Mouse (Mus musculus): ENCODE results near the gene Elavl3.

Gene Elavl3

DNA sequence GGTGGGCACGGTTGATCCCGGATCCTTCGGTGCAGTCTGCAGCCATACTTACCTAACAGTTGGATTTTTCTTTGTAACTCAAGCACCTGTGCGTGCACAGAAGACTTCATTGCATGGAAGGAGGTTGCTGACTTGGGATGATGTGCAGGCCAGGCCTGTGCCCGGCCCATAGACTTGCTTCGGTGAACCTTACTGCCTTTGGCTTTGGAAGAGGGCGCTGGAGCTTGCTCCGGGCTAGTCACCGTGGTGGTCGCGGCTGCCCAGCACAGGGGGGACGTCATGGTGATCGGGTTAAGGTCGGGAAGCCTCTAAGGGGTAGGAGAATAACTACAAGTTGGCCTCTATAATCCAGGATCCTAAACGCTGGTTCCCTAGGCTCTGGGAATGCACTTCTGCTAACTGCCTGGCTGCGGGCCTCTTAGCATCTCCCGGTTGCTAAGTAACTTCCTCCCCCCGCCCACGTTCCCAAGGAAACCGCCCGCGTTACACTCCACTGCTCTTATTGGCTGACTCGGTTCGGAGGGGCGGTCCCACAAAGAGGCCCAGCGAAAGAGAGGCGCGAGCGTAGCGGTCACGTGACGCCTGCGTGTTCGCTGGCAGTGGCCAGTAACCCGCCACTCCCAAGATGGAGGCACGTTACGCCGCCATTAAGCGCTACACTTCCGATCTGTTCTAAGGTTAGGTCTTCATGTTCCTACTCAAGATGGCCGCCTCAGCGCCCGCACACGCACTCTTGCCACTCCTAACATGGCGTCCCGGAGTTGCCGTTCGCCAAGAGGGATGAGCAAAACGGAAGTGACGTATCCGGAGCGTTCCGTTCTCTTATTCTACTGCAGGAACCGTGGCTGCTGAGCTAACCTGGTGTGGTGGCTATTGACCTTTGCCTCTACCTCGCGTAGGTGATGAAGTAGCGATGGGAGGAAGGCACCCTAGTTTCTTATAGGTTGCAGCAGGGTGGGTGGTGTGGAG lies 49.3 kb downstream of the Elavl3 start, which contains the start of the genes Ccdc151 and Prkcsh:
Gene Ccdc151 (minus strand): TSS at position 441 of the 969 bp plus-strand sequence.
Gene Prkcsh (plus strand): TSS at position 613 of the 969 bp plus-strand sequence.
- peak; percentile 99 to 100 for DNase-seq

DNA sequence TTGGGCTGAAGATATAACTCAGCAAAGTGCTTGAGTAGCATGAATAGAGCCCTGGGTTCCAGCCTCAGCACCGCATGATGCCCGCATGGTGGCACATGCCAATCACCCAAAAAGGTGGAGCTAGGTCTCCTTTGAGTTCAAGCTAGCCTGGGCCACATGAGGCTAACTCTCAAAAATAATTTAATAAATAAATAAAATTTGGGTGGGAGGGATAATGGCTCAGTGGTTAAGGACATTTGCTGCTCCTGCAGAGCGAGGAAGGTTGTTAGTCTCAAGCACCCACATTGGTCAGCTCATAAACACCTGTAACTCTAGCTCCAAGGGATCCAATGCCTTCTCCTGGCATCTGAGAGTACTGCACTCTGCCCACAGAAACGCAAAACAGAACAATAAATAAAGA lies 50.2 kb downstream of the Elavl3 start:
- no peak for DNase-seq

DNA sequence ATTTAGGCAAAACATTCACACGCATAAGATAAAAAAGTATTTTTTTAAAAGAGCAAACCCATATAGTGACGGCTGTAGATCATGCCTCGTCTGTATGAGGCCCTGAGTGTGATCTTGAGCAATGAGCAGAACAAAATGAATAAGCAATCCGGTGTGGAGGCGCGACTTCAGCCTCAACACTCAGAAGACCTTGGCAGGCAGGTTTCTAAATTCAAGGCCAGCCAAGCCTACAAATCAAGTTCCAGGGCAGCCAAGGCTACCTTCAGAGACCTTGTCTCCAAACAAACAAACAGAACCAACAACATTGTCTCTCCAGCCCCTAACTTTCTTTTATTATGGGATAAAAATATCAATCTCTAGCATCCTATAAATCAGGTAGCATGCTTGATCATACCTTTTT lies 51.5 kb downstream of the Elavl3 start:
- DNase-seq = no peak

DNA sequence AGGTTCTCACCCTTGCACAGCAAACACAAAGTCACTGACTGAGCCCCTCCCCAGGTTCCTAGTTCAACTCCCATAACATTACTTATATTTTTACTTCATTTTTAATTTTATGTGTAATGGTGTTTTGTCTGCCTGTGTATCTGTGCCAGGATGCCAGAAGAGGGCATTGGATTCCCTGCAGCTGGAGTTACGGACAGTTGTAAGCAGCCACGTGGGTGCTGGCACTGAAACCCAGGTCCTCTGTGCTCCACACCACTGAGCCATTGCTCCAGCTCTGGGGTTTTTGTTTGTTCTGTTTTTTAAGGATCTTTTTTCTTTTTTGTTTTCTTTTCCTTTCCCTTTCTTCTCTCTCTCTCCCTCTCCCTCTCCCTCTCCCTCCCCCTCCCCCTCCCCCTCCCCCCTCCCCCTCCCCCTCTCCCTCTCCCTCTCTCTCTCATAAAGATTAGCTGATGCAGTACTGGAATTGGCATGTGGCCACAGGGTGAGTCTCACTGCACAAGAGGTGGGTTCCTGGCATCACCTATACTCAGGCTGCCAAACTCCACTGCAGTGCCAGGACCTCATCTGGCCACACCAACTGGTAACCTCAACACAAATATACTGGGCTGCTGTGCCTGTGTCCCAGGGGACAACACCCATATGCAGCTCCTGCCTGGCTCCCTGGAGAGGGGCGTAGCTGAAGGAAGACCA lies 55.5 kb downstream of the Elavl3 start:
- no peak for DNase-seq

DNA sequence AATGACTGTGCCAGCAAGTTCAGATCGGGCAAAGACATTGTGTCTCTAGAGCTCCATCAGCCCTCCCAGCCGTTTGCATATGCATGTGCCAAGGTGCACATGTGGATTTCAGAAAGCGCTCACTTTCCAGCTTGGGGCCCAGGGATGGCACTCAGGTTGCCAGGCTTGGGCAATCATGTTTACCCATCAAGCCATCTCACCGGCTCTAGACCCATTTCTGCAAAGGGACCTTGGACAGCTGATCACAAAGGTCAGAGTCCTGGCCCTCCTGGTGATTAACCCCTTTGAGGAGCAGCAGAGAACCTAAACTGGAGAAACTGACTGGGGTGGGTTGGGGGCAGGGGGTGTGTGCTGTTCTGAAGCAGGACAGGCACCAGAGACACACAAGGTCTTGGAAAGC lies 59.6 kb downstream of the Elavl3 start:
- peak; percentile 25 to 50 for DNase-seq

DNA sequence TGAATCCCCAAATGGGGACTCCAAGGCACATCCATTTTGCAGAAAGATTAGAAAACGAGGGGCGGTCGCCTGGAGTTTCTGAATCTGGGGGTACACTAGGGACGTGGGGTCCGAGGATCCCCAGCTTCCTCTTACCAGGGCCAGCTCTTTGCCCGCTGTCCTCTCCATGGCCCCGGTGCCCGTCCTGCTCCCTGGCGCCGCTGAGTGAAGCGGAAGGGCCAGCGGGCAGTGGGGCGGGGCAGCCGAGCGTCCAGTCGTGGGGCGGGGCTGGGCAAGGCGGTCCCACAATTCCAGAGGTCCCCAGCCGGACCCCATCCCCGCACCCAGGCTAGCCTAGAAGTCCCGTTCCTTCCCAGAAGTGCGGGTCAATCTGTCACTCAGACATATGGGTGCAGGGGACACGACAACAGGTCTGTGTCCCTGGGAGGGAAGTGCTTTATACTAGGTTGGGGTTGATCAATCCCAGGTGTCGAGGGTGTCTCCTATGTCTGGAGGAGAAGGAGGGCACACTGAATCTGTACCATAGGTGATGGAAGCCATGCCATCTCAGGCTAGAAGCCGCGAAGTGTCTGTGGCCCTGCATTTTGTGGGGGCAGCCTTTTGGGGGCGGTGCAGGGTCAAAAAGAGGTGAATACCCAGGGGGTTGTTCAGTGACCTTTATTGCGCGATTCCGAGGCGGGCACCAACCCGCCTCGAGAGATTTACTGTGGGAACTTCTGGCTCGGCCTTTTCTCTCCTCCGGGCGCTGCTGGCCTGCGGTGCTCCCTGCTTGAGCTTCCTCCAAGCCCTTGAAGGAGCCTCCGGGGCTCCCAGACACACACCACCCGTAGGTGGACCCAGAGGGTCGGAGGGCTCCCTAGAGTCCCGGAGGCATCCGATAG lies 62.4 kb downstream of the Elavl3 start, which contains the start of gene Rgl3:
Gene Rgl3 (minus strand): TSS at position 217 of the 881 bp plus-strand sequence.
- peak; percentile 83 to 94 for DNase-seq

DNA sequence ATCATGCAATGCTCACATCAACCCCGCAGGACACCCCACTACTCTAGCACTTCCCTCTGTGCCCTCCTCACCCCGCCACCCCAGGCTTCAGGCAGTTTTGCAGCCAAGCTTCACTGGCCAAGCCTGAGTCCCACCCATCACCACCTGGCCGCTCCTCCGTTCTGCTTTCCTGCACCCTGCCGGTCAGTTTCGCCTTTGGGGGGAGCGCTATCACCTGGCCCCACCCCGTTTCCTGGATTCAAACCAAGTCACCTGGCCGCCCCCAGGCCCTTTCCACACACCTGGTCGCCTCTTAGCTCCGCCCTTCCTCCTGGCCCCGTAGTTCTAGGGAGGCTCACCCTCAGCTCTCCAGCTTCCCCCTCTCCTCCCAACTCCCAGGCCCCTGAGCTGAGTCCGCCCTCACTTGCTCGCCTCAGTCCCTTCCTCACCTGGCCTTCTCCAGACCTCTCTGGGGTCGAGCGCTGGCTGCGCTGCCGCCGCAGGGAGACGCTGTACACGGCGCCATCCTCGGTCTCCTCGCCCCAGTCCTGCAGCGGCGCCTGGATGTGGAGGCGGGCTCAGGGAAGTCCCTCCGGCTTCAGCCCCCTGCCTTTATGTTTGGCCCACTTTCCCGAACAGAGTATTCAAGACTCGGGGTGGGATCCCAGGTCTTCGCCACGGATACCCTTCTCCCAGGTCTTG lies 63.3 kb downstream of the Elavl3 start:
- peak; percentile 80 to 81 for DNase-seq

DNA sequence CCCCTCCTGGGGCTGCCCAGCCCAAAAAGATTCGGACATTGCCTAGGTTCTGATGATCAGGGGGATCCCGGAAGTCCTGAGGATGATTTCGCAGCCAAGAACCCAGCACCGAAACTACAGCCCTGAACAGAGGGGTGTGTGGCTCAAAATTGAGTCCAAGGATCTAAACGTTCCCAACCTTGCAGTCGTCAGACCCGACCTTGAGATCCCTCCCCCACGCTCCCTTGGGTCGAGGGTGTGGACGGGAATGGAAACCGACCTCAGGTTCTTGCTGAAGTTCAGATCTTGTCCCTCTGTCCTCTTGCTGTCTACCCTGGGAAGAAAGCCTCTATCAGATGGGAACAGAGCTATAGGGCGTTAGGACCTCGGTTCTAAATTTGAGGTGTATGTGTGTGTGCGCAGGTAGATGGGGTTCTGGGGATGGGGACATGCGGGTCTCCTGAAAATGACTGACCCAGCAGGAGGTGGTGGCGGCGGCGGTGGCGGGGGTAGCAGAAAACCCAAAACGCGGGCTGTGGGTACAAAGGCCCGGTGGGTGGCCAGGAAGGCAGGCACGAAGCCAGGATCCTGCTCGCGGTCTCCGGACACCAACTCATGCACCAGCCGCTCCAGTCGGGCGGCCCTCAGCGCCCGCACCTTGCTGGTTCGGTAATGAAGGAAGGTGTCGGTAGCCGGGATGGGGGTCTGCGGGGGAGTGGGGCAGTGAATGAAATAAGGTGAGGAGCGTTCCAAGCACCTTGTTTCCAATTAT lies 64.1 kb downstream of the Elavl3 start:
- peak in 1 of 2 experiments; percentile 39 for DNase-seq

DNA sequence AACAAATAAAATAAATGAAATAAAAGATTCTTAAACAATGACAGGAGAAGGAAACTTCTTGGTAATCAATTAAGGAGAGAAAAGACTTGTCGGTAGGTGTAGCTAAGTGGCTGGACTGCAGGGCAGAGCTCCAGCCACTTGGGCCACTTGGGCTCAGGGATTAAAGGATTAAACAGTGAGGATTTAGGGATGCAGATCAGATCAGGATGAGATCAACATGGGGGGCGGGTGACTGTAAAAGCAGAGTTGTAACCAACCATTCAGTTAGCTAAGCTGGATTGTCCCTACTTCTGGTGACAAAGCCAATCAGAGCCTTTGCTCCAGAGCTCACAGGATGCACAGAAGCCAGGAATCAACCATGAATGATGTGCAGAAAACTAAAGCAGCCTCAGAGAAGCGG lies 67.9 kb downstream of the Elavl3 start:
- no peak for DNase-seq

DNA sequence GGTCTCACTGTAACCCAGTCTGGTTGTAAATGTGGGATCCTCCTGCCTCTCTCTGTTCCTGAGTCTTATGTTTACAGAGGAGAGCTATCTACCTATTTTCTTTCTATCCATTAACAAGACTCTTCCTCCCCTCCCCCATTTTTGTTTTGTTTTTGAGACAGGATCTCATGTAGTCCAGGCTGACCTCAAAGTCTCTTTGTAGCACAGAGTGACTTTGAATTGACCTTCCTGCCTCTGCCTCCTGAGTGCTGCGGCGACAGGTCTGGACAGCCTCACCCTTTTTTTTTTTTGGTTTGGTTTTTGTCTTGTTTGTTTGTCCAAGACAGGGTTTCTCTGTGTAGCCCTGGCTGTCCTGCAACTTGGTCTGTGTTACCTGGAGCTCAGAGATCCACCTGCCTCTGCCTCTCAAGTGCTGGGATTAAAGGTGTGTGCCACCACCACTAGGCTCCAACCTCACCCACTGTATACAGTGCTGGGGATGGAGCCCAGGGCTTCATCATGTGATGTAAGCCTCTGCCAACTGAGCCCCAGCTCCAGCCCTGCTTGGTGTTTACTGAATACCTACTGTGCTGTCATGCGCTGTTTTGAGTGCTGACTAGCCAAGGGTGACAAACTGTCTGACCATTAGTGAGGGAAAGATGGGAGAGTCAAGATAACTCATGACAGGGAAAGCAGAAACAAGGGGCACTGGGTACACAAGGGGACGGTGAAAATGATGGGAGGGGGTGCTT lies 73.3 kb downstream of the Elavl3 start:
- peak; percentile 55 to 56 for DNase-seq

DNA sequence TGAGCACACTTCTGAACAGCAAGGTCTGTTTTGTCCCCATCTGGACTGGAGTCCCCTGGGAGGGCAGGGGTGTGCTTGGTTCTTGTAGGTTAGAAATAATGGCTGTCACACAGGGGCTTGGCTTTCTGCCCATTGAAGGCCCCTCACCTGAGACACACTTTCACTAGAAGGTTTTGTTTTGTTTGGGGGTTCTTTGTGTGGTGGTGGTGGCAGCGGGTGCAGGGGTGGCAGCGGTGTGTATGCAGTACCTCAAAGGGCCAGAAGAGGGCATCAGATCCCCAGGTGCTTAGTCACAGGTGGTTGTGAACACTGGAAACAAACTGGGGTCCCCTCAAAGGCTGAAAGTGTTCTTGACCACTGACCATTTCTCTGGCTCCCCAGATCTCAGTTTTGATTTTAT lies 73.9 kb downstream of the Elavl3 start:
- peak in 1 of 2 experiments; percentile 74 for DNase-seq

DNA sequence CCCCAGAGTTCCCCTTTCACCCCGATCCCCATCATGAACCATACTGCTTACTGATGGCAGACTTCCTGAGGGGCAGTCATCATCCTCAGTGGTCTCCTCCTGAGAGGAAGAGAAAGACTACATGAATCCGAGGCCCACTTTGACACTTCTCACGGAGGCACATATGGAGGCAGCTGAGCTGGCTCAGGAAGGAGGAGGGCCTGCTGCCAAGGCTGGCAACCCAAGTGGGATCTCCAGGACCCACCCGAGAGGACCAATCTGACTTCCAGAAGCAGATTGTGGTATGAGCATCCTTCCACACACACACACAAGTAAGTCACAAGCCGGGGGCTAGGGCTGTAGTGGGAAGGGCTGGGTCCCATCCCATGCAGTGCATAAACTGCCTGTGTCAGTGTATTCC lies 74.5 kb downstream of the Elavl3 start:
- DNase-seq = no peak

DNA sequence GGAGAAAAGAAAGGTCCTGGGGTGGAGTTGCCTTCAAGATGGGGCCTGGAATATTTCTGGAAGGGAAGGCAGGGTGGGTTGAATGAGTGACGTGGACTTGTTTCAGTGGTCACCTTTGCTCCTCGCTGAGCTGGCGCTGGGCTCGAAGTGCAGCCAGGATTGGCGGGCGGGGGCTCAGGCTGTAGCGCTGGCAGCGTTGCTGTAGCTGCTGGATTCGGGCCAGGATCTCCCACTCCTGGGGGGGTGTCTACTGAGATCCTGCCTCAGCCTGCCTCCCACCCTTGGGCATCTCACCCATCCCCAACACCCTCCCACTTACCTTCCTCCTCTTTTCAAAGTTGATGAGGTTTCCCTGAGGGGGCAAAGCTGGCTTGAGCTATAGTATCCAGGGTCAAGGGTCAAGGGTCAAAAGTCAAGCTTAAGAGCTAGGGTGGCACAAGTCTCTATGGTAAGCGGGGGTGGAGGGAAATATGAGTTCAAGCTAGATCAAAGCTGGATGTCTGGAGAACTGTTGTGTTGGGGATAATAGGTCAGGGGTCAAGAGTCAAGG lies 75.1 kb downstream of the Elavl3 start:
- DNase-seq = no peak

DNA sequence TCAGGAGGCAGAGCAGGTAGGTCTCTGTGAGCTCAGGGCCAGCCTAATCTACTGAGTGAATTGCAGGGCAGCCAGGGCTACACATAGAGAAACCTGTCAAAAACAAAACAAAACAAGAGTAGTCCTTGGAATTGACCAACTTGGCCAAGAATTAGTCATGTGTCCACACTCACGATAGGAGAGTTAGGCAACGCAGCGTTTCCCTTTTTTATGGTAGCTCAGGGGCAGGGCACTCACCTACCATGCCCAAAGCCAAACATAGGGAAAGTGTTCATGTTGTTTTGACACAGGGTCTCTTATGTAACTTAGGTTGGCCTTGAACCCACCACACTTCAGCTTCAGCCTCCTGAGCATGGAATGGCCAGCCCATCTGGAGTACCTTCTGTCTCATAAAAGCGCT lies 82.5 kb downstream of the Elavl3 start:
- DNase-seq = no peak

DNA sequence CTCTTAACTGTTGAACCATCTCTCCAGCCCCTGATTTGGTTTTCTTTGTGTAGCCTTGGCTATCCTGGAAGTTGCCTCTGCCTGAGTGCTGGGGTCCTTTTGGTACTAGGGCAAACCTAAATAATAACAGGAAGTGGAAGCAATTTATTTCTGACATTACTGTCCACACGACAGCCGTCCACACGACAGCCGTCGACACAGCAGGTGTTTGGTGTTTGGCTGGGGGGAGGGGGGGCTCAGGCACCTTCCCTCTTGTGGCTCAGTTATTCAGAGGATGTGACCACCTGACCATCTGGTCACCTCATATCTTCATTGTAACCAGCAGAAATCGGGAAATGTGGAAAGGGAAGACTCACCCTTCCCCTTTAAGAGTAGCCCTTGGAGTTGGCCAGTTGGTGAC lies 82.9 kb downstream of the Elavl3 start:
- no peak for DNase-seq

Measured in kidney, postnatal 36 days (tissue).